Comparison of ENCODE assay signal across 15 mouse cellular contexts in genomic region chr3:136741659-136742058, GRCm38 (mm10).
DNase-seq lines count a peak whose midpoint lies in the region; ATAC-seq and TF ChIP-seq lines count a peak whose summit lies in the region.
"Had no signal": no experiment of that assay in that cellular context is flagged by ENCODE, and none has a peak within 500 bp of the region (broad histone marks: within the 10 kb centered on the region; RNA-seq: fewer than 3 reads in every experiment).

No protein-coding gene starts in this region.

- peaks cover 16 to 37% of the 10 kb centered on the region in 2 experiments for H3K4me1 ChIP-seq in heart, embryonic 14.5 days (ENCODE audit: control insufficient read depth in 2 of 2, insufficient read depth in 2 of 2, low read length in 2 of 2)
- peaks cover 28% of the 10 kb centered on the region for H3K4me1 ChIP-seq in lung, embryonic 15.5 days
- peaks cover 26% of the 10 kb centered on the region for H3K4me1 ChIP-seq in lung, adult 2 months (ENCODE audit: control insufficient read depth, insufficient read depth, low read length)
- peaks cover 59 to 94% of the 10 kb centered on the region in 2 experiments for H3K4me1 ChIP-seq in CH12.LX (ENCODE audit: control insufficient read depth in 1 of 2, insufficient read depth in 2 of 2)
- H3K4me1 ChIP-seq in lung, postnatal 0 days (ENCODE audit: insufficient read depth, low read depth, low read length), result 0 out of 2 replicates have a peak, but pooled peaks cover 6% of the 10 kb centered on the region

- peak overlapping the region in 1 of 2 experiments; percentile 0; a peak in 1 of 4 replicates for H3K27ac ChIP-seq in heart, embryonic 14.5 days (replicated peaks in 1 of 2; ENCODE audit: control insufficient read depth in 1 of 2, insufficient read depth in 1 of 2, low read depth in 2 of 2, low read length in 2 of 2)
- H3K27ac ChIP-seq in lung, embryonic 15.5 days, result no peak overlapping the region; the same call in 1 of the 2 replicates
- peak overlapping the region; percentile 11 for H3K27ac ChIP-seq in CH12.LX (ENCODE audit: insufficient read depth, low read depth)
- peak overlapping the region; percentile 15; the same call in 1 of the 2 replicates for H3K27ac ChIP-seq in lung, postnatal 0 days (ENCODE audit: low read length)
- H3K27ac ChIP-seq: hindbrain, embryonic 13.5 days; liver, embryonic 15.5 days had no signal

- in situ Hi-C loops in CH12.LX (cut with MboI; ENCODE audit: low pct_ligation_motif_present, low pct_unique_long_range_greater_than_20kb, low sequenced_read_pairs), result loop anchor here (5.0 kb wide), 1 partner anchor 69 kb away; the partner anchor contains the start of gene Ppp3ca

- no peak for TF ChIP-seq EP300 in CH12.LX (IDR thresholded peaks at IDR 0.05; ENCODE audit: low read length)
- TF ChIP-seq EP300 in lung, postnatal 0 days (IDR thresholded peaks at IDR 0.05), result peak; percentile 95

- WGBS in heart, embryonic 14.5 days, result 30% methylated on average over 5 of the region's 5 CpGs
- 54% methylated on average over 5 of the region's 5 CpGs for WGBS in lung, embryonic 15.5 days
- WGBS in lung, adult 2 months, result 65% methylated on average over 5 of the region's 5 CpGs
- WGBS in lung, postnatal 0 days, result 57% methylated on average over 5 of the region's 5 CpGs

- dilution Hi-C loops in CH12.LX (cut with MboI; ENCODE audit: extremely low pct_ligation_motif_present, extremely low pct_unique_long_range_greater_than_20kb, low sequenced_read_pairs), result no loop called here

- peaks cover 55% of the 10 kb centered on the region for H3K79me2 ChIP-seq in CH12.LX (replicated peaks; ENCODE audit: control insufficient read depth, extremely low read depth, insufficient read depth, poor library complexity, severe bottlenecking)

- H3K4me3 ChIP-seq in heart, embryonic 14.5 days (ENCODE audit: control insufficient read depth in 1 of 2, insufficient read depth in 1 of 2, low read depth in 1 of 2, low read length in 2 of 2), result no peak overlapping the region
- H3K4me3 ChIP-seq in lung, embryonic 15.5 days, result no peak overlapping the region
- no peak overlapping the region for H3K4me3 ChIP-seq in lung, adult 2 months (replicated peaks; ENCODE audit: extremely low read depth, low read depth, low read length)
- H3K4me3 ChIP-seq in CH12.LX (replicated peaks in 1 of 3; ENCODE audit: low read depth in 2 of 3, low read length in 2 of 3, poor library complexity in 1 of 3), result no peak overlapping the region
- H3K4me3 ChIP-seq in lung, postnatal 0 days (ENCODE audit: low read depth, low read length), result no peak overlapping the region
- H3K4me3 ChIP-seq: hindbrain, embryonic 13.5 days; liver, embryonic 15.5 days had no signal

- no peaks in the 10 kb centered on the region for H3K36me3 ChIP-seq in heart, embryonic 14.5 days (ENCODE audit: control insufficient read depth, insufficient read depth, low read length)
- H3K36me3 ChIP-seq in lung, embryonic 15.5 days, result no peaks in the 10 kb centered on the region
- H3K36me3 ChIP-seq in CH12.LX (replicated peaks in 1 of 2; ENCODE audit: control insufficient read depth in 1 of 2, insufficient read depth in 1 of 2, low read length in 1 of 2), result peaks cover 0 to 14% of the 10 kb centered on the region in 2 experiments
- H3K36me3 ChIP-seq in lung, postnatal 0 days (ENCODE audit: insufficient read depth, low read length), result no peaks in the 10 kb centered on the region
- H3K36me3 ChIP-seq: hindbrain, embryonic 13.5 days; liver, embryonic 15.5 days had no signal

- no peak for TF ChIP-seq POLR2A in lung, adult 2 months (IDR thresholded peaks at IDR 0.05; ENCODE audit: borderline replicate concordance, extremely low read depth, low read depth, low read length)
- TF ChIP-seq POLR2A in CH12.LX (IDR thresholded peaks at IDR 0.05; ENCODE audit: low read depth, low read length), result no peak

- intact Hi-C loops in heart, postnatal 10 days (cut with DNase I), result loop anchor here (2.0 kb wide), 1 partner anchor 13 kb away; no protein-coding TSS in a partner anchor

- TF ChIP-seq RAD21 in CH12.LX (IDR thresholded peaks at IDR 0.05; ENCODE audit: low read depth, low read length), result no peak

- no peak for ATAC-seq in heart, embryonic 14.5 days (ENCODE audit: insufficient number of reproducible peaks, insufficient read depth, low FRiP score, low read depth)
- ATAC-seq in lung, embryonic 15.5 days (ENCODE audit: borderline replicate concordance, extremely low read depth, low FRiP score, low TSS enrichment), result peak; percentile 36; the same call in 1 of the 2 replicates
- ATAC-seq in lung, postnatal 0 days, result peak; percentile 80
- ATAC-seq: forebrain, embryonic 16.5 days had no signal

- no peak for DNase-seq in heart, postnatal 10 days
- no peak for DNase-seq in lung, adult 2 months
- DNase-seq in CH12.LX (ENCODE audit: extremely low read depth), result no peak
- peak; percentile 80 for DNase-seq in lung, postnatal 0 days (ENCODE audit: low spot score)
- no peak for DNase-seq in urinary bladder, adult 2 months (ENCODE audit: low spot score)
- DNase-seq: adrenal gland, adult 2 months; cerebellum, adult 8-10 months; kidney, adult 18-20 months; kidney, postnatal 4 days; thymus, postnatal 4 days had no signal

- TF ChIP-seq CTCF in lung, adult 2 months (IDR thresholded peaks at IDR 0.05; ENCODE audit: insufficient read depth, low read length), result no peak
- TF ChIP-seq CTCF in CH12.LX (conservative IDR thresholded peaks at IDR 0.05 in 1 of 2, IDR thresholded peaks at IDR 0.05 in 1 of 2; ENCODE audit: low read depth in 2 of 2, low read length in 2 of 2), result no peak
- TF ChIP-seq CTCF in lung, postnatal 0 days (IDR thresholded peaks at IDR 0.05), result no peak

- H3K9ac ChIP-seq in heart, embryonic 14.5 days (ENCODE audit: low read length), result no peak overlapping the region
- H3K9ac ChIP-seq in lung, embryonic 15.5 days, result no peak overlapping the region
- H3K9ac ChIP-seq in CH12.LX (ENCODE audit: insufficient read depth, low read depth), result no peak overlapping the region
- no peak overlapping the region for H3K9ac ChIP-seq in lung, postnatal 0 days (replicated peaks; ENCODE audit: low read depth)
- H3K9ac ChIP-seq: hindbrain, embryonic 13.5 days; liver, embryonic 15.5 days had no signal

- H3K4me2 ChIP-seq in heart, embryonic 14.5 days (ENCODE audit: low read length), result peak overlapping the region; percentile 42
- no peak overlapping the region for H3K4me2 ChIP-seq in lung, embryonic 15.5 days
- H3K4me2 ChIP-seq in CH12.LX (ENCODE audit: insufficient read depth, low read depth, poor library complexity, severe bottlenecking), result no peak overlapping the region
- no peak overlapping the region for H3K4me2 ChIP-seq in lung, postnatal 0 days (replicated peaks; ENCODE audit: low read depth, low read length)
- H3K4me2 ChIP-seq: hindbrain, embryonic 13.5 days; liver, embryonic 15.5 days had no signal

- no peaks in the 10 kb centered on the region for H3K9me3 ChIP-seq in heart, embryonic 14.5 days (ENCODE audit: control insufficient read depth, low read length)
- no peaks in the 10 kb centered on the region for H3K9me3 ChIP-seq in lung, embryonic 15.5 days
- no peaks in the 10 kb centered on the region for H3K9me3 ChIP-seq in CH12.LX (replicated peaks; ENCODE audit: low read length)
- H3K9me3 ChIP-seq in lung, postnatal 0 days (ENCODE audit: low read length), result no peaks in the 10 kb centered on the region
- H3K9me3 ChIP-seq: hindbrain, embryonic 13.5 days; liver, embryonic 15.5 days had no signal

- no peaks in the 10 kb centered on the region for H3K27me3 ChIP-seq in heart, embryonic 14.5 days (ENCODE audit: control insufficient read depth, insufficient read depth, low read length)
- H3K27me3 ChIP-seq in lung, embryonic 15.5 days, result no peaks in the 10 kb centered on the region
- H3K27me3 ChIP-seq in CH12.LX (replicated peaks), result no peaks in the 10 kb centered on the region
- no peaks in the 10 kb centered on the region for H3K27me3 ChIP-seq in lung, postnatal 0 days (replicated peaks; ENCODE audit: insufficient read depth, low read length)
- H3K27me3 ChIP-seq: hindbrain, embryonic 13.5 days; liver, embryonic 15.5 days had no signal

TF ChIP-seq in CH12.LX, 34 proteins besides CTCF, POLR2A, EP300 and RAD21:
- TF ChIP-seq MAZ (IDR thresholded peaks at IDR 0.05; ENCODE audit: low read depth, low read length) (no peak), BHLHE40 (IDR thresholded peaks at IDR 0.05; ENCODE audit: low read depth, low read length) (peak; percentile 42; the same call in 1 of the 2 replicates), ETS1 (conservative IDR thresholded peaks at IDR 0.05; ENCODE audit: low read depth, low read length) (0 out of 2 replicates have a peak, but pooled peaks have one; percentile 18), CHD2 (IDR thresholded peaks at IDR 0.05; ENCODE audit: low read length) (peak; percentile 55), IRF4 (IDR thresholded peaks at IDR 0.05; ENCODE audit: low read depth, low read length) (peak; percentile 15; the same call in 1 of the 2 replicates)
